Mouse (Mus musculus) embryonic fibroblast, embryonic 13.5 days (primary cell): ENCODE measurements at regions not wholly inside any gene's neighbourhood (a gene's known extent, or its start where the extent isn't known, plus 50 kb on each side); places are given as distances from the start of the nearest gene placed in this dataset.

Experiments
- CTCF ChIP-seq: IDR thresholded peaks from 2 replicates; pipeline ENCODE4 v1.5.1; 2011; ENCODE audit warnings: mild to moderate bottlenecking, control low read depth, low read length, moderate library complexity, borderline replicate concordance; ENCODE audit not compliant: insufficient read depth
- POLR2A ChIP-seq: IDR thresholded peaks from 2 replicates; pipeline ENCODE4 v1.6.1; 2011; ENCODE audit warnings: low read depth, mild to moderate bottlenecking, control low read depth, low read length, moderate library complexity

- TF ChIP-seq CTCF (no peak), POLR2A (no peak)
Measured at GRCm38 (mm10) chr16:29815200-29815599, 236.1 kb downstream of the Opa1 start.
